Mouse (Mus musculus): ENCODE measurements at regions not wholly inside any gene's neighbourhood (a gene's known extent, or its start where the extent isn't known, plus 50 kb on each side); places are given as distances from the start of the nearest gene placed in this dataset.

DNA sequence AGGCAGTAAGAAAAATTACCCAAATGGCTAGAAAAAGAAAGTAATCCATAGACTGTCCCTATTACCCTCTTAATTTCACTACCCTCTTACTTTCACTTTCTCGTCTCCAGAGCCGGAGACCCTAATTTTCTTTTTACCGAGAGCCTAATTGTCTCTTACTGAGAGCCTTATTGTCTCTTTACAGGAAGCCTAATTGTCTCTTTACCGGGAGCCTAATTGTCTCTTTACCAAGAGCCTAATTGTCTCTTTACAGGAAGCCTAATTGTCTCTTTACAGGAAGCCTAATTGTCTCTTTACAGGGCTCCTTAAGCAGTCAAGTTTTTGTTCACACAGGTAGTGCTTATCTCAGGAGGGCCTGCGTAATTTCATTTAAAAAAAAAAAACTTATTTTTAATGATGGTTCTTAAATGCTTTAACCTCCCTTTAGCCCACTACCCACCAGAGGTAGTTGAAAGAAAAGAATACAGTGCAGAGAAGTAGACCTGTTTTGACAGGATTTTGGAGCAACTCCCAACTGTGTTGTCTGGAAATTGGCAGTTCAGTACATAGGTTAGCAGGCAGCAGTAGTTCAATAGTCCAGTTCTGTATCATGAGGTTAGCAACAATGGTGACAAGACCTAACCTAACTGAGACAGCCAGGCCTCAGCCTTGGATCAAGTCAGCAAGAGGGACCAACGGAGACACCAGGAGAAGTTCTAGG, 724.2 kb downstream of the Rpia start:
- no peak for TF ChIP-seq POLR2A (IDR thresholded peaks at IDR 0.05; ENCODE audit: borderline replicate concordance, extremely low read depth, insufficient read depth, insufficient read length, poor library complexity, severe bottlenecking)
- TF ChIP-seq CTCF (IDR thresholded peaks at IDR 0.05; ENCODE audit: borderline replicate concordance, extremely low read depth, insufficient read depth, insufficient read length): no peak

Measured in brain, embryonic 14.5 days (tissue).